Mouse (Mus musculus) kidney, adult 2 months (tissue): ENCODE measurements around the gene Zcchc7. TPM values are rescaled to one million over a fixed set of nuclear protein-coding genes. Genes with fewer than 3 reads are reported as not detected.

Source experiments
- DNase-seq: peaks from one replicate; pipeline ENCODE4 v3.0.0; 2021
- H3K27ac ChIP-seq: fragments of 200-500 bp; 2 replicates; pipeline ENCODE4 v1.5.1; 2012; ENCODE audit warnings: low read depth, low read length, control low read depth, inconsistent platforms; ENCODE audit not compliant: insufficient read depth
- H3K27me3 ChIP-seq: fragments of 200-500 bp; replicated peaks from 2 replicates; pipeline ENCODE4 v1.6.1; 2012; ENCODE audit warnings: mild to moderate bottlenecking, moderate library complexity, low read length, inconsistent platforms; ENCODE audit not compliant: control insufficient read depth, insufficient read depth
- H3K36me3 ChIP-seq: fragments of 200-500 bp; 2 replicates; pipeline ENCODE4 v1.6.1; 2012; ENCODE audit warnings: mild to moderate bottlenecking, moderate library complexity, low read length, inconsistent platforms; ENCODE audit not compliant: control insufficient read depth, insufficient read depth
- H3K4me1 ChIP-seq: fragments of 200-500 bp; 2 replicates; pipeline ENCODE4 v1.6.1; 2011; ENCODE audit warnings: low read length; ENCODE audit not compliant: control insufficient read depth, insufficient read depth
- H3K4me3 ChIP-seq: fragments of 200-500 bp; 2 replicates; pipeline ENCODE4 v1.5.1; 2011; ENCODE audit warnings: mild to moderate bottlenecking, low read depth, low read length, control low read depth; ENCODE audit not compliant: insufficient read depth
- CTCF ChIP-seq: fragments of 200-500 bp; conservative IDR thresholded peaks from 2 replicates; pipeline ENCODE4 v1.5.1; 2011; ENCODE audit warnings: low read depth, mild to moderate bottlenecking, control low read depth, low read length, moderate library complexity, mixed read lengths; ENCODE audit not compliant: insufficient read depth, insufficient read length
- POLR2A ChIP-seq: fragments of 200-500 bp; IDR thresholded peaks from one replicate; pipeline ENCODE4 v1.6.1; 2011; ENCODE audit warnings: low read depth, low read length, control low read depth
- WGBS: fragments of 180-500 bp; shearing (Covaris S2); methylation state at CpG from one replicate; pipeline ENCODE4 v1.1.7; 2018; 5-methylcytosine and 5-hydroxymethylcytosine counted together
- polyA plus RNA-seq: library from polyadenylated mRNA; depleted of rRNA; stranded (reverse); fragments of >200 nt; gene quantifications from 2 replicates; pipeline ENCODE4 v1.2.3, GENCODE M21; 2012

The Zcchc7 gene
- polyA plus RNA-seq, 1 experiment = 9.1 TPM

DNA sequence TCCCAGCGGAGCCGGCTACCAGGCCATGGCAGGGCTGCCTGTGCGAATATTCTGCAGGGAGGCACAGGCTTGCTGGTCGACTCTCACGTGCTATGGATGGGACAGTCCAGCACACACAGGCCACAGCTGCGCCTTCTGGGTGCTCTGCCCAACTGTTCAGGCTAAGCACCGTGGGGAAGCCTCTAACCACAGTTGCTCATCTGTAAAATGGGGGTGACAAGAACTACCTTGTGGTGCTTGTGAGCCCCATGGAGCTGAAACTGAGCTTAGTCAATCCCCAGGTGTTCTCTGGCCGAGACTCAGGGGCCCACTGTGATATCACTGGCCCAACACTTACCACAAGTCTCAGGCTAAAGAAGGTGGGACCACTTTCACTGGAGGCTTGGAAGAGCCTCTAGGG lies 211.7 kb downstream of the Zcchc7 start:
- Histone ChIP-seq H3K27me3 (no peaks in the 10 kb centered on the region), H3K36me3 (no peaks in the 10 kb centered on the region), H3K4me3 (no peak overlapping the region), H3K4me1 (no peaks in the 10 kb centered on the region), H3K27ac (no peak overlapping the region)
- 88% methylated on average over 8 of the region's 8 CpGs for WGBS
- DNase-seq = no peak
- no peak for TF ChIP-seq CTCF
- TF ChIP-seq POLR2A = no peak

DNA sequence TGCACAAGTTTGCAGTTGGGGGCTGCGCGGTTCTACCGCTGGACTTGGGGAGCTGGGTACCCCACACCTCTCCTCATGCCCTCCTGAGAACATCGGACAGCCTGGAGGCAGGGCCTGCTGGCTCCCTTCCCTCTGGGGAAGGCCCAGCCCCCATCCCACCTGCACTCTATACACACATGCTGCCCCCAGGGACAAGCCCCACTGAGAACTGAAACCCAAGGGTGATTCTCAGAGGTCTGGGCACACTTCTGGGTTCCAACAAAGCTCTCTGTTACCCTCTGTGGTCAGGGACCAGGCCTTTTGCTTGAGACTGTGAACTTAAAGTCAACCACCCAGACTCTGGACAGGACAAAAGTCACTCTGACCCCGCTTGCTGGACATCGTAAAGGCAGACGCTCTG lies 214.4 kb downstream of the Zcchc7 start:
- 84% methylated on average over 7 of the region's 7 CpGs for WGBS
- no peak for TF ChIP-seq CTCF
- no peak for TF ChIP-seq POLR2A
- Histone ChIP-seq H3K36me3 (no peaks in the 10 kb centered on the region), H3K4me3 (no peak overlapping the region), H3K4me1 (no peaks in the 10 kb centered on the region; the same call in 1 of the 2 replicates), H3K27ac (no peak overlapping the region), H3K27me3 (no peaks in the 10 kb centered on the region)
- DNase-seq = no peak

- Histone ChIP-seq H3K27ac (no peak overlapping the region), H3K36me3 (no peaks in the 10 kb centered on the region), H3K4me3 (no peak overlapping the region), H3K4me1 (no peaks in the 10 kb centered on the region; the same call in 1 of the 2 replicates), H3K27me3 (no peaks in the 10 kb centered on the region)
- peak; percentile 74 for DNase-seq
- WGBS = 19% methylated on average over 10 of the region's 10 CpGs
- TF ChIP-seq POLR2A (no peak), CTCF (peak; percentile 82)
Observed at GRCm38 (mm10) chr4:44970612-44971110, 215.0 kb downstream of the Zcchc7 start.

DNA sequence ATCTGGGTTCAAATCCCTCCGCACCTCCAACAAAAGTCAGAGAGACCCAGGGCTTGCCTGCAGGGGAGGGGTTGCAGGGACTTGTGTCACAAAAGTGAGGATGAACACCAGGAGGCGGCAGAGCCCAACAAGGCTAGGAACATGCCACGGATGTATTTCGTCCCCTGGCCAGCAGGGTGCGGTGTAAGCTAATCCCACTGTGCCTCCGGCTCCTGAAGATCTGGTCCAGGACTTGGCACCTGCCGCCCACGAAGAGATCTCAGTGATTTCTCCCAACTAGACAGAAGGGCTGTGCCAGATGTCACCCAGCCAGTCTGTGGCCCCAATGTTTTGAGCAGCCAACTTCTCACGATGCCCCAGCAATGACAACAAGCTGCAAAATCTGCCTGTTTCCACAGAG lies 217.8 kb downstream of the Zcchc7 start:
- H3K27me3 ChIP-seq = no peaks in the 10 kb centered on the region
- no peaks in the 10 kb centered on the region; the same call in 1 of the 2 replicates for H3K4me1 ChIP-seq
- H3K36me3 ChIP-seq = no peaks in the 10 kb centered on the region
- DNase-seq = peak; percentile 95
- 12% methylated on average over 9 of the region's 9 CpGs for WGBS
- TF ChIP-seq POLR2A (no peak), CTCF (peak; percentile 100; the same call in 1 of the 2 replicates)
- no peak overlapping the region for H3K27ac ChIP-seq
- no peak overlapping the region for H3K4me3 ChIP-seq

- H3K27ac ChIP-seq = no peak overlapping the region
- H3K4me3 ChIP-seq = no peak overlapping the region
- 35% methylated on average over 14 of the region's 14 CpGs for WGBS
Observed at GRCm38 (mm10) chr4:44973871-44974270, 218.2 kb downstream of the Zcchc7 start.

DNA sequence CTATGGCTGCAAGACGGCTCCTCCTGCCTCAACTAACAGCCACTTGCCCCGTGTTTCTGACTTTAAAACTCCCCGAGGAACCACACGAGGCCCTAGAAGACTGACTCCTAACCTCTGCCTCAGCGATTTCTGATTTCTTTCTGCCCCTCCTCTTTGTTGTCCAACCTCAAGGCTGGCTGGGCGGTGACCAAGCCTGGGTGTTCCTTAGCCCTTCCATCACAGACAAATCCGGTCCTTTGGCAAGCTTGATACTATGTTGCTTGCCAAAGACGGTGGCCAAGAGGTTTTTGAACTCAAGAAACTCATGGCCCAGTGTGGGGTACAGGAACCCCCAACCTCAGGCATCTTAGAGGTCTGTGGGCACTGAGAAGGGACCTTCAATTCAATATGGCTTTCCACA lies 218.7 kb downstream of the Zcchc7 start:
- no peak overlapping the region for H3K4me3 ChIP-seq
- no peak for TF ChIP-seq CTCF
- H3K27ac ChIP-seq = no peak overlapping the region
- H3K36me3 ChIP-seq = no peaks in the 10 kb centered on the region
- peaks cover 2% of the 10 kb centered on the region for H3K4me1 ChIP-seq
- no peaks in the 10 kb centered on the region for H3K27me3 ChIP-seq
- 51% methylated on average over 8 of the region's 8 CpGs for WGBS
- DNase-seq = peak; percentile 85

More at GRCm38 (mm10) chr4:44973871-44974270, 218.2 kb downstream of the Zcchc7 start:
- no peaks in the 10 kb centered on the region for H3K27me3 ChIP-seq
- no peak for DNase-seq
- no peaks in the 10 kb centered on the region for H3K36me3 ChIP-seq
- TF ChIP-seq POLR2A (no peak), CTCF (no peak)
- H3K4me1 ChIP-seq = no peaks in the 10 kb centered on the region; the same call in 1 of the 2 replicates

- H3K27me3 ChIP-seq = no peaks in the 10 kb centered on the region
- H3K4me3 ChIP-seq = no peak overlapping the region
- TF ChIP-seq POLR2A (no peak), CTCF (no peak)
- peak; percentile 63 for DNase-seq
- 54% methylated on average over 6 of the region's 6 CpGs for WGBS
- H3K27ac ChIP-seq = no peak overlapping the region
- H3K4me1 ChIP-seq = peaks cover 20% of the 10 kb centered on the region
- H3K36me3 ChIP-seq = no peaks in the 10 kb centered on the region
Observed at GRCm38 (mm10) chr4:44976026-44976615, 220.4 kb downstream of the Zcchc7 start.
